Mouse (Mus musculus) intestine, embryonic 14.5 days (tissue): ENCODE data around the gene Tigd4. TPM values are rescaled to one million over a fixed set of nuclear protein-coding genes. Genes with fewer than 3 reads are reported as not detected.

Source experiments
- ATAC-seq: fragments of 200-750 bp; cut with Nextera tagmentation; replicated peaks from 2 replicates; pipeline ENCODE4 v1.8.0; 2017; ENCODE audit warnings: low read depth, moderate number of reproducible peaks, moderate TSS enrichment, moderate library complexity; ENCODE audit not compliant: low FRiP score, low TSS enrichment
- DNase-seq: peaks from one replicate; pipeline ENCODE4 v3.0.0-alpha.2; 2018; ENCODE audit warnings: low spot score
- H3K27ac ChIP-seq: fragments of 300-500 bp; sonication (generic); 2 replicates; pipeline ENCODE4 v1.5.1; 2014; ENCODE audit warnings: low read depth, mild to moderate bottlenecking, control low read depth
- H3K27me3 ChIP-seq: fragments of 300-500 bp; sonication (generic); replicated peaks from 2 replicates; pipeline ENCODE4 v1.6.1; 2014; ENCODE audit warnings: low read length, control low read depth; ENCODE audit not compliant: control insufficient read depth, insufficient read depth
- H3K36me3 ChIP-seq: fragments of 300-500 bp; sonication (generic); 2 replicates; pipeline ENCODE4 v1.6.1; 2014; ENCODE audit warnings: low read length, control low read depth; ENCODE audit not compliant: control insufficient read depth, insufficient read depth
- H3K4me1 ChIP-seq: fragments of 300-500 bp; sonication (generic); replicated peaks from 2 replicates; pipeline ENCODE4 v1.6.1; 2014; ENCODE audit warnings: low read length, control low read depth, mixed read lengths; ENCODE audit not compliant: control insufficient read depth, insufficient read depth
- H3K4me2 ChIP-seq: fragments of 300-500 bp; sonication (generic); 2 replicates; pipeline ENCODE4 v1.6.1; 2014; ENCODE audit warnings: low read length
- H3K4me3 ChIP-seq: fragments of 300-500 bp; sonication (generic); 2 replicates; pipeline ENCODE4 v1.5.1; 2014; ENCODE audit warnings: low read depth, low read length, control low read depth, mixed read lengths
- H3K9ac ChIP-seq: fragments of 300-500 bp; sonication (generic); 2 replicates; pipeline ENCODE4 v1.6.1; 2014; ENCODE audit warnings: mild to moderate bottlenecking, low read length
- H3K9me3 ChIP-seq: fragments of 300-500 bp; sonication (generic); 2 replicates; pipeline ENCODE4 v1.6.1; 2016; ENCODE audit warnings: low read length, control low read depth; ENCODE audit not compliant: control insufficient read depth
- WGBS: fragments of 180-500 bp; shearing (Covaris S2); extraction: QIAGEN DNeasy Blood & Tissue Kit; methylation state at CpG from one replicate; pipeline ENCODE4 v1.1.7; 2014; 5-methylcytosine and 5-hydroxymethylcytosine counted together
- polyA plus RNA-seq: library from polyadenylated mRNA; unstranded; fragments of >200 nt; fragmentation: Nextera tagmentation; extraction: Ambion mirVana; gene quantifications from 2 replicates; pipeline ENCODE4 v1.2.1, GENCODE M21; 2014

Gene Tigd4
- polyA plus RNA-seq, 1 experiment from 2014 or later: not detected

DNA sequence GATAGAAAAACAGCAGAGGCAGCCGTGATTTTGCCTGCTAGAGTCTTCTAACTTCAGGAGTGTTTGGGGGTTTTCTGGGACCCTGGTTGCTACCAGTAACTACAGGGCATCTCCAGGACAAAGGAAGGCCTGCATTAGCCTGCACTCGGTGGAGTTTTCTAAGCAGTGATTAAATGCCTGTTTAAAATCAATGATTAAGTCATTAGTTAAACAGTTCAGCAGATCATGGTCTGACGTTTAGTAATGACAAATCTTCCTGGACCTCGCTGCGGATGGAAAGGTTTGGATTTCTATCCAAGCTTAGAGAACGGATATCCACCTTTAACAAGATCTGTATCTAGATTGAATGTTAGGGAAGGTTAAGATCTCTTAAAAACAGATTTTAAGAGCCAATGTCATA is 47.2 kb downstream of the Tigd4 start:
- ATAC-seq: no peak
- WGBS: 52% methylated on average over 6 of the region's 6 CpGs

DNA sequence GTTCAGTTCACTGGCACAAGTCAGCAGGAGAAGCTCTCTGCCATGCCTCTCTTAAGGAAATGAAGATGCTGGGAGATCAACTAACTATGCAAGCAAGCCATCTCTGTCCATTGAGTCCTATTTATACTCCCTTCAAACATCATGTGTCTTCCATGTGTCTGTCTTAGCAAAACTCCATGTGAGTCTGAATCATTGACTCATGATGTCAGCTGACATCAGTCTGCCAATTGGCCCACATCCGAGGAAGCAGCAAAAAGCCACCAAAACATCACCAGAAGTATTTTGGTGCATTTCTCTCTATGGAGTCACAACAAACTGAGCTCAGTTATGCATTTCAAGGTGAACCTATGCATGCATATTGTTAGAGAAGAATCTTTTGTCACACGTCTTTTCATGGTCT is 48.0 kb downstream of the Tigd4 start:
- no peaks in the 10 kb centered on the region for H3K9me3 ChIP-seq
- H3K36me3 ChIP-seq: no peaks in the 10 kb centered on the region
- no peak overlapping the region for H3K9ac ChIP-seq
- H3K27me3 ChIP-seq: no peaks in the 10 kb centered on the region
- H3K27ac ChIP-seq: no peak overlapping the region
- DNase-seq (no peak), ATAC-seq (no peak)
- no peak overlapping the region for H3K4me3 ChIP-seq
- H3K4me2 ChIP-seq: no peak overlapping the region
- H3K4me1 ChIP-seq: peaks cover 9% of the 10 kb centered on the region; the same call in 1 of the 2 replicates
- WGBS: 92% methylated on average over 2 of the region's 2 CpGs

More for the DNA sequence above, 47.2 kb downstream of the Tigd4 start:
- no peaks in the 10 kb centered on the region for H3K27me3 ChIP-seq
- no peak overlapping the region for H3K27ac ChIP-seq
- H3K4me1 ChIP-seq: 0 out of 2 replicates have a peak, but pooled peaks cover 3% of the 10 kb centered on the region
- no peak overlapping the region for H3K4me3 ChIP-seq
- H3K9ac ChIP-seq: no peak overlapping the region
- no peaks in the 10 kb centered on the region for H3K9me3 ChIP-seq
- no peak for DNase-seq
- H3K36me3 ChIP-seq: no peaks in the 10 kb centered on the region
- H3K4me2 ChIP-seq: no peak overlapping the region

DNA sequence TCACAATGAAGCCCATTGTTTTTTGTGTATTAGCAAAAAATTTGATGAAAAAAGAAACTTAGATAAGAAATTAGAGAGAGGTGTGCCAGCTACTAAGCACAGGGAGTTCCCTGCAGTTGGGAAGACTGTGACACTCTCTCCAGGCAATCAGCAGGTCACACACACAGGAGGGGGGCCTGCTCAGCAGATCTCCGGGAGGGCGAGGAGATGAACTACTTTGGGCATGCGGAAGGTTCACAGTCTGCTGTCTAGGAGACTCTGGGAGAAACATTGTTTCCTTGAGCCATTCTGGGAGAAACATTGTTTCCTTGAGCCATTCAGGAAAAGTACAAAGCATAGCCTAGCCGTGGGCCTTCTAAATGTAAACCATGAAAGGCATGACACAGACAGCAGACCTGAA is 49.6 kb downstream of the Tigd4 start:
- Histone ChIP-seq H3K9ac (no peak overlapping the region), H3K9me3 (no peaks in the 10 kb centered on the region), H3K4me2 (no peak overlapping the region), H3K4me1 (peaks cover 17% of the 10 kb centered on the region; the same call in 1 of the 2 replicates), H3K36me3 (no peaks in the 10 kb centered on the region), H3K27ac (no peak overlapping the region), H3K27me3 (no peaks in the 10 kb centered on the region), H3K4me3 (no peak overlapping the region)
- DNase-seq: no peak
- no peak for ATAC-seq
- WGBS: 60% methylated on average over 4 of the region's 4 CpGs

DNA sequence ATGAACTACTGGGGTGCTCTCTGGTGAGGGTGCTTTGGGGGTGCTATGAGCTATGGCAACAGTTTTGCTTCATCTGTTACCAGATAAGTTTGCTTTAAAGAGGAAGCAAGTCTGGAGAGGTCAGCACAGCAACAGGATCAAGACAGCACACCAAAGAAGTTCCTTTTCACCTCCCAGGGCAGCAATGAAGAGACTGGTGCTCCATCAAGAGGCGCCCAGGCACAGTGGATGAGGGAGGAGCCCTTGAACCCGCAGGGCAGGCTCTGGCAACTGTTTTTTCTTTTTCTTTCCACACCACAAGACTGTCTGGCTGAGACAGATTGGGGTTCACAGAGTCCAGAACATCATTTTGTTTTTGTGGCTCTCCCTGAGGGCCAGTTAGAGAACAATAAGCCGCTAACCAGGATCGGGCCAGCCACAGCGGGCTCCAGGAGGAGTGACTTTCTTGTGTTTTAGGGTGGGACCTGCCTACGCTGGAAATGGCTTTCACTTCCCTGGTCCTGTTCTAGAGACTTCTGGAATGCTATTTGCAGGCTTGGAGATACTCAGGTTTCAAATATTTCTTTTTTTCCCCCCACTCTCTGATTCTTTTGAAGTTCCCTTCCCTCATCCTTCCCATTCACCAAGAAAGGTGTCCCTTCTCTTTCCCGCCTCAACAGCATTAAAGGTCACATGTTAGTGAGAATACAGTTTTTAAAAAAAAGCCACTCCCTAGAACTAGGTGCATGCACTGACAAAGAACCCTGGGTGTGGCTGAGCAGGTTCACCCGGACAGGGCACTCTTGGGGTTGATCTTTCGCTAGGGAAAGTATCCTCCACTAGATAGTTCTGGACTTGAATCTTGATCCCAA is 52.0 kb downstream of the Tigd4 start:
- DNase-seq (no peak), ATAC-seq (no peak)
- peaks cover 17% of the 10 kb centered on the region; the same call in 1 of the 2 replicates for H3K4me1 ChIP-seq
- H3K4me3 ChIP-seq: no peak overlapping the region
- no peak overlapping the region for H3K4me2 ChIP-seq
- no peaks in the 10 kb centered on the region for H3K36me3 ChIP-seq
- no peak overlapping the region for H3K27ac ChIP-seq
- no peak overlapping the region for H3K9ac ChIP-seq
- no peaks in the 10 kb centered on the region for H3K9me3 ChIP-seq
- H3K27me3 ChIP-seq: no peaks in the 10 kb centered on the region
- 77% methylated on average over 9 of the region's 9 CpGs for WGBS

DNA sequence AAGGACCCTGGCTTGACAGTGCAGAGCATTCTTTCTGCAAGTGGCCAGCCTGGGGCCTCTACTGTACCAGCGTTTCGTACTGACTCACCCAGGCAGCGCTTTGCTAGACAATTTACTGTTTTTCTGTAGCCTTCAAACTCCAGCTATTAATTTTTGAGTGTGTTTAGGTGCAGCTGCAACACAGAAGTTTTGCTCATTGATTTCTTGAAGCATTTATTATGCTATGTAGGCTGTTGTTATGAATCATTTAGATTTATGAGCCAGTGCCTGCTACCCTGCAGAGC is 52.6 kb downstream of the Tigd4 start:
- 73% methylated on average over 3 of the region's 3 CpGs for WGBS
- no peak overlapping the region for H3K4me3 ChIP-seq
- H3K4me1 ChIP-seq: peaks cover 17% of the 10 kb centered on the region; the same call in 1 of the 2 replicates
- H3K4me2 ChIP-seq: no peak overlapping the region
- no peak for ATAC-seq
- H3K27ac ChIP-seq: no peak overlapping the region
- no peak for DNase-seq
- H3K9ac ChIP-seq: no peak overlapping the region
- no peaks in the 10 kb centered on the region for H3K9me3 ChIP-seq
- H3K27me3 ChIP-seq: no peaks in the 10 kb centered on the region
- H3K36me3 ChIP-seq: no peaks in the 10 kb centered on the region

DNA sequence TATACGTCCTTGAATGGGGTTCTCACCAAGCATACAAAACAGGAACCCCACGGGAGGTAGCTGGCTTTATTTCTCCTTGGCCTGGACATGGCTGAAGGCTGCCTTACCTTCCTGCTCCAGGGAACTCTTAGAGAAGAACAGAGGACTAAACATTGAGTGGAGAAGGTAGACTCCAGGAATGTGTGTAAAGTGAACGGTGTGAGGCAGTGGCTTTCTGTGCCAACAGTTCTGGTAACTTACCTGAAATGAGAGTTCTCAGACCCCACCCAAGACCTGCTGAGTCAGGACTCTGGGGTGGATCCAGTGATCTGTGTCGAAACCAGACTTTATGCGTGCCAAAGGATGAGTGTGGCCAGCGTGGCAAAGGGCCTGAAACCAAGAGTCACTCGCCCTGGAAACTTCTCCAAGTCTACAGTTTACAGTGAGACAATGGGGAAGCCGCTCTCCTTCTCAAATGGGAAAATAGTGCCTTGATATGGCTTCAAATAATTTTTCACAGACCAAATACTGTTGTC is 53.0 kb downstream of the Tigd4 start:
- DNase-seq: no peak
- Histone ChIP-seq H3K4me1 (peaks cover 17% of the 10 kb centered on the region; the same call in 1 of the 2 replicates), H3K9ac (no peak overlapping the region), H3K27me3 (no peaks in the 10 kb centered on the region), H3K4me3 (no peak overlapping the region), H3K27ac (no peak overlapping the region), H3K36me3 (no peaks in the 10 kb centered on the region), H3K9me3 (no peaks in the 10 kb centered on the region), H3K4me2 (no peak overlapping the region)
- ATAC-seq: no peak
- 78% methylated on average over 8 of the region's 8 CpGs for WGBS

Other genes starting within 250 kb of the Tigd4 start
- 5.9 and 7.4 TPM in 2 replicates for gene Fhdc1, start 113.1 kb upstream of the Tigd4 start, polyA plus RNA-seq
- gene Arfip1, start 10.9 kb upstream of the Tigd4 start, polyA plus RNA-seq: 44.7 and 47.9 TPM in 2 replicates
- 0.93 and 1.7 TPM in 2 replicates for gene Tmem154, start 72.6 kb downstream of the Tigd4 start, polyA plus RNA-seq
- gene Fbxw7, start 221.7 kb downstream of the Tigd4 start, polyA plus RNA-seq: 11.7 and 12.7 TPM in 2 replicates